Mouse (Mus musculus) brain, embryonic 14.5 days (tissue): ENCODE measurements around the gene Hnf1a.

Experiments used
- CTCF ChIP-seq: fragments of 200-500 bp; IDR thresholded peaks from 2 replicates; pipeline ENCODE4 v1.5.1; 2012; ENCODE audit warnings: inconsistent platforms, mild to moderate bottlenecking, moderate library complexity, borderline replicate concordance; ENCODE audit not compliant: insufficient read depth, insufficient read length; ENCODE audit errors: extremely low read depth
- POLR2A ChIP-seq: fragments of 200-500 bp; IDR thresholded peaks from 2 replicates; pipeline ENCODE4 v1.6.1; 2012; ENCODE audit warnings: mild to moderate bottlenecking, inconsistent platforms, borderline replicate concordance; ENCODE audit not compliant: poor library complexity, insufficient read depth, insufficient read length, severe bottlenecking; ENCODE audit errors: extremely low read depth

DNA sequence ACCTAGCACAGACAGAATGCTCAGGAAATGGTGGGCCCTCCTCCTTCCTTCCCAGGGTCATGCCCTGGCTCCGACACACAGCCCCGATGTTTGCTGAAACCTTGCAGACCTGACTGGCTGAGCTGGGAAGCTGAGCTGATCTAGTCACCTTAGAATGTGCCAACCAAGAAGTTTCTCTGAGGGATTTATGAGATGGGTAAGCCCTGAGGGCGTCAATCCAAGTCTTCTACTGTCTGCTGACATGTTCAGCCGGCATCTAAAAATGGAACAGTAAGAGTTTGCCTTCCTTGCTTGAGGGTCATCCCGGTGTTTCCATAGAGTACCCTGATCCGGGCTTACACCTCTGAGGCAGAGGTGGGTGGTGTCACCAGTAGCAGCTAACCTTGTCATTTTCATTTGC lies 31.9 kb upstream of the Hnf1a start:
- TF ChIP-seq POLR2A, result no peak
- no peak for TF ChIP-seq CTCF
